Mouse (Mus musculus) left cerebral cortex, adult 2 months (tissue): ENCODE measurements around the gene Srek1. TPM values are rescaled to one million over a fixed set of nuclear protein-coding genes. Genes with fewer than 3 reads are reported as not detected.

Experiments
- DNase-seq, 2 experiments: peaks; one replicate each; pipeline ENCODE4 v3.0.0; 2021 to 2022; ENCODE audit warnings: low spot score in 2 of 2, mixed read lengths in 1 of 2; ENCODE audit errors: extremely low spot score in 1 of 2
- H3K27ac ChIP-seq: fragments of 200-600 bp; 2 replicates; pipeline ENCODE4 v1.8.1; 2022
- H3K4me3 ChIP-seq: fragments of 200-600 bp; 2 replicates; pipeline ENCODE4 v1.8.1; 2022
- CTCF ChIP-seq: fragments of 200-600 bp; IDR thresholded peaks from 2 replicates; pipeline ENCODE4 v1.8.1; 2022; ENCODE audit warnings: antibody characterized with exemption, mild to moderate bottlenecking, moderate library complexity
- intact Hi-C: fragments of 180-260 bp; cut with DNase I; formaldehyde crosslinking; loops from one replicate; pipeline ENCODE4 v1.15.1; 2025
- total RNA-seq, 2 experiments: library from RNA; stranded (reverse); gene quantifications; 2 replicates each; pipeline ENCODE4 v1.2.3; 2021

Gene Srek1
- total RNA-seq, 2 experiments from 2014 or later, result 74.8 to 80.2 TPM

GRCm38 (mm10) chr13:103710359-103710781 is 64.0 kb downstream of the Srek1 start:
- intact Hi-C loops, result loop anchor here (1.0 kb wide), 1 partner anchor 11 kb away; no protein-coding TSS in a partner anchor
- no peak for DNase-seq
- Histone ChIP-seq H3K27ac (no peak overlapping the region), H3K4me3 (no peak overlapping the region)
- peak; percentile 54 for TF ChIP-seq CTCF

GRCm38 (mm10) chr13:103705436-103705978 is 68.9 kb downstream of the Srek1 start:
- intact Hi-C loops, result no loop called here
- DNase-seq, result no peak
- no peak overlapping the region for H3K27ac ChIP-seq
- H3K4me3 ChIP-seq, result no peak overlapping the region
- no peak for TF ChIP-seq CTCF

- intact Hi-C loops, result loop anchor here (1.0 to 5.0 kb wide), 2 partner anchors 76 to 388 kb away; no protein-coding TSS in a partner anchor
- no peak for TF ChIP-seq CTCF
- Histone ChIP-seq H3K27ac (no peak overlapping the region), H3K4me3 (no peak overlapping the region)
- no peak for DNase-seq
Observed at GRCm38 (mm10) chr13:103703833-103704232, 70.6 kb downstream of the Srek1 start.

GRCm38 (mm10) chr13:103703386-103703785 is 71.0 kb downstream of the Srek1 start:
- Histone ChIP-seq H3K4me3 (no peak overlapping the region), H3K27ac (no peak overlapping the region)
- peak; percentile 65 to 69 for DNase-seq
- TF ChIP-seq CTCF, result peak; percentile 81
- intact Hi-C loops, result loop anchor here (1.0 to 5.0 kb wide), 2 partner anchors 77 to 389 kb away; no protein-coding TSS in a partner anchor

- no peak for DNase-seq
- H3K4me3 ChIP-seq, result no peak overlapping the region
- H3K27ac ChIP-seq, result no peak overlapping the region
- intact Hi-C loops, result loop anchor here (5.0 kb wide), 1 partner anchor 390 kb away; no protein-coding TSS in a partner anchor
- no peak for TF ChIP-seq CTCF
Observed at GRCm38 (mm10) chr13:103702266-103702665, 72.1 kb downstream of the Srek1 start.

GRCm38 (mm10) chr13:103700752-103701151 is 73.7 kb downstream of the Srek1 start:
- Histone ChIP-seq H3K27ac (no peak overlapping the region), H3K4me3 (no peak overlapping the region)
- intact Hi-C loops, result loop anchor here (5.0 kb wide), 1 partner anchor 392 kb away; no protein-coding TSS in a partner anchor
- DNase-seq, result no peak
- no peak for TF ChIP-seq CTCF

- H3K27ac ChIP-seq, result no peak overlapping the region
- DNase-seq, result no peak
- no peak overlapping the region for H3K4me3 ChIP-seq
- no peak for TF ChIP-seq CTCF
- intact Hi-C loops, result loop anchor here (2.0 to 10.0 kb wide), 2 partner anchors 267 to 523 kb away; no protein-coding TSS in a partner anchor
Observed at GRCm38 (mm10) chr13:103697993-103698392, 76.4 kb downstream of the Srek1 start.

GRCm38 (mm10) chr13:103696164-103696563 is 78.2 kb downstream of the Srek1 start:
- intact Hi-C loops, result loop anchor here (2.0 to 10.0 kb wide), 2 partner anchors 269 to 521 kb away; no protein-coding TSS in a partner anchor
- peak; percentile 87 for TF ChIP-seq CTCF
- Histone ChIP-seq H3K4me3 (no peak overlapping the region), H3K27ac (no peak overlapping the region)
- peak; percentile 29 to 45 for DNase-seq

- TF ChIP-seq CTCF, result no peak
- Histone ChIP-seq H3K4me3 (no peak overlapping the region), H3K27ac (no peak overlapping the region)
- no peak for DNase-seq
- intact Hi-C loops, result loop anchor here (10.0 kb wide), 1 partner anchor 269 kb away; no protein-coding TSS in a partner anchor
Observed at GRCm38 (mm10) chr13:103695456-103695855, 79.0 kb downstream of the Srek1 start.

Other genes starting within 250 kb of the Srek1 start
- gene Erbin, start 145.9 kb upstream of the Srek1 start, total RNA-seq, result 10 to 100 TPM; 37.5 to 39.2 TPM